Mouse (Mus musculus) embryo, embryonic 9.5 days (tissue): ENCODE measurements at regions not wholly inside any gene's neighbourhood (a gene's known extent, or its start where the extent isn't known, plus 50 kb on each side); places are given as distances from the start of the nearest gene placed in this dataset.

Source experiments
- DNase-seq: peaks from one replicate; pipeline ENCODE4 v3.0.0-alpha.2; 2017; ENCODE audit errors: extremely low spot score

GRCm38 (mm10) chr9:63896073-63896807, 125.6 kb downstream of the Smad6 start:
- no peak for DNase-seq

GRCm38 (mm10) chr9:63892235-63892971, 129.5 kb downstream of the Smad6 start:
- DNase-seq = no peak

- DNase-seq = no peak
These were observed 131.1 kb downstream of the Smad6 start for GRCm38 (mm10) chr9:63890717-63891116.

GRCm38 (mm10) chr9:63889570-63889969, 131.8 kb upstream of the Smad3 start:
- no peak for DNase-seq

- no peak for DNase-seq
These were observed 127.2 kb upstream of the Smad3 start for GRCm38 (mm10) chr9:63884971-63885370.

- no peak for DNase-seq
These were observed 126.1 kb upstream of the Smad3 start for GRCm38 (mm10) chr9:63883738-63884520.

- no peak for DNase-seq
These were observed 123.9 kb upstream of the Smad3 start for GRCm38 (mm10) chr9:63881692-63882091.

- no peak for DNase-seq
These were observed 123.4 kb upstream of the Smad3 start for GRCm38 (mm10) chr9:63881261-63881563.

GRCm38 (mm10) chr9:63880487-63881260, 122.9 kb upstream of the Smad3 start:
- DNase-seq = no peak

- DNase-seq = peak; percentile 45
These were observed 122.1 kb upstream of the Smad3 start for GRCm38 (mm10) chr9:63879710-63880428.

GRCm38 (mm10) chr9:63877864-63878263, 120.1 kb upstream of the Smad3 start:
- DNase-seq = no peak

GRCm38 (mm10) chr9:63876886-63877285, 119.1 kb upstream of the Smad3 start:
- no peak for DNase-seq

- no peak for DNase-seq
These were observed 118.2 kb upstream of the Smad3 start for GRCm38 (mm10) chr9:63876023-63876422.

GRCm38 (mm10) chr9:63875193-63875592, 117.4 kb upstream of the Smad3 start:
- DNase-seq = no peak

- no peak for DNase-seq
These were observed 106.6 kb upstream of the Smad3 start for GRCm38 (mm10) chr9:63864350-63864749.

GRCm38 (mm10) chr9:63863328-63863727, 105.5 kb upstream of the Smad3 start:
- DNase-seq = no peak

- peak; percentile 60 for DNase-seq
These were observed 104.6 kb upstream of the Smad3 start for GRCm38 (mm10) chr9:63862427-63862826.

GRCm38 (mm10) chr9:63861418-63861817, 103.6 kb upstream of the Smad3 start:
- DNase-seq = no peak

- DNase-seq = no peak
These were observed 102.4 kb upstream of the Smad3 start for GRCm38 (mm10) chr9:63860196-63860595.

GRCm38 (mm10) chr9:63856065-63856736, 98.4 kb upstream of the Smad3 start:
- DNase-seq = no peak

- DNase-seq = no peak
These were observed 94.0 kb upstream of the Smad3 start for GRCm38 (mm10) chr9:63851809-63852208.
